Mouse (Mus musculus) liver, adult 2 months (tissue): ENCODE measurements around the gene Ndufs4.

Source experiments
- CTCF ChIP-seq: fragments of 200-500 bp; IDR thresholded peaks from 2 replicates; pipeline ENCODE4 v1.5.1; 2011; ENCODE audit warnings: low read depth, low read length, control low read depth
- POLR2A ChIP-seq: fragments of 200-500 bp; IDR thresholded peaks from 2 replicates; pipeline ENCODE4 v1.6.1; 2011; ENCODE audit warnings: low read length, control low read depth; ENCODE audit not compliant: insufficient read depth; ENCODE audit errors: extremely low read depth

GRCm38 (mm10) chr13:114344979-114345712 lies 42.9 kb downstream of the Ndufs4 start:
- no peak for TF ChIP-seq CTCF
- TF ChIP-seq POLR2A, result no peak
